Mouse (Mus musculus): ENCODE measurements around the gene Chpt1. TPM values are rescaled to one million over a fixed set of nuclear protein-coding genes. Genes with fewer than 3 reads are reported as not detected.
"Not testable (repeated sequence)": the region's sequence is repeated elsewhere in the genome, so short reads cannot be mapped to it uniquely, and the experiment has no call there.

The Chpt1 gene
- total RNA-seq (2021) = 269 and 271 TPM in 2 replicates
- long read RNA-seq, full-length matches to known transcripts = 829 of 936 reads
- long read RNA-seq, partial matches to known transcripts = 40 of 936 reads
- long read RNA-seq, other reads (novel, unspliced or antisense) = 67 of 936 reads

GRCm38 (mm10) chr10:88503421-88504314 lies at the start of gene Chpt1:
Chpt1 (minus strand) TSS chr10:88504073.
- peak; percentile 94 for DNase-seq

GRCm38 (mm10) chr10:88552738-88553137 lies 48.9 kb upstream of the Chpt1 start:
- DNase-seq = no peak

- DNase-seq = no peak
These were observed 46.4 kb upstream of the Chpt1 start for GRCm38 (mm10) chr10:88550225-88550624.

- no peak for DNase-seq
These were observed 43.8 kb upstream of the Chpt1 start for GRCm38 (mm10) chr10:88547635-88548034.

GRCm38 (mm10) chr10:88530631-88531030 lies 26.8 kb upstream of the Chpt1 start:
- DNase-seq = no peak

GRCm38 (mm10) chr10:88524016-88524415 lies 20.1 kb upstream of the Chpt1 start:
- DNase-seq = no peak

- DNase-seq = no peak
These were observed 19.3 kb upstream of the Chpt1 start for GRCm38 (mm10) chr10:88523212-88523611.

GRCm38 (mm10) chr10:88522795-88523194 lies 18.9 kb upstream of the Chpt1 start:
- no peak for DNase-seq

- not testable (repeated sequence) for DNase-seq
These were observed 11.2 kb upstream of the Chpt1 start for GRCm38 (mm10) chr10:88515049-88515448.

GRCm38 (mm10) chr10:88514495-88514894 lies 10.6 kb upstream of the Chpt1 start:
- DNase-seq = peak; percentile 86

- DNase-seq = peak; percentile 9
These were observed 9.8 kb upstream of the Chpt1 start for GRCm38 (mm10) chr10:88513574-88514135.

GRCm38 (mm10) chr10:88511355-88511754 lies 7.5 kb upstream of the Chpt1 start:
- no peak for DNase-seq

- peak; percentile 28 for DNase-seq
These were observed 6.8 kb upstream of the Chpt1 start for GRCm38 (mm10) chr10:88510503-88511271.

GRCm38 (mm10) chr10:88507691-88508143 lies 3.8 kb upstream of the Chpt1 start:
- no peak for DNase-seq

- DNase-seq = no peak
These were observed 1.4 kb upstream of the Chpt1 start for GRCm38 (mm10) chr10:88505256-88505655.

GRCm38 (mm10) chr10:88504481-88504880 lies 608 bp upstream of the Chpt1 start:
- no peak for DNase-seq

- no peak for DNase-seq
These were observed 954 bp downstream of the Chpt1 start for GRCm38 (mm10) chr10:88502919-88503318.

- no peak for DNase-seq
These were observed 1.7 kb downstream of the Chpt1 start for GRCm38 (mm10) chr10:88501886-88502765.

GRCm38 (mm10) chr10:88501370-88501769 lies 2.5 kb downstream of the Chpt1 start:
- DNase-seq = no peak

GRCm38 (mm10) chr10:88499993-88500392 lies 3.9 kb downstream of the Chpt1 start:
- no peak for DNase-seq

- DNase-seq = no peak
These were observed 6.9 kb downstream of the Chpt1 start for GRCm38 (mm10) chr10:88496864-88497564.
